Mouse (Mus musculus) cerebellum, adult 2 months (tissue): ENCODE measurements around the gene Clic1.
A peak's percentile ranks its signal among the peaks of the same experiment; 100 is the strongest.

Experiments used
- CTCF ChIP-seq: fragments of 200-500 bp; IDR thresholded peaks from 2 replicates; pipeline ENCODE4 v1.5.1; 2011; ENCODE audit warnings: low read depth, mild to moderate bottlenecking, control low read depth, low read length, moderate library complexity, borderline replicate concordance; ENCODE audit not compliant: insufficient read depth
- POLR2A ChIP-seq: fragments of 200-500 bp; IDR thresholded peaks from 2 replicates; pipeline ENCODE4 v1.6.1; 2011; ENCODE audit warnings: low read length, control low read depth, borderline replicate concordance; ENCODE audit not compliant: insufficient read depth

GRCm38 (mm10) chr17:35097164-35097655, 47.4 kb downstream of the Clic1 start:
- TF ChIP-seq CTCF (0 out of 2 replicates have a peak, but pooled peaks have one; percentile 41), POLR2A (no peak)
